Mouse (Mus musculus): ENCODE results near the gene Gabrb3. TPM values are rescaled to one million over a fixed set of nuclear protein-coding genes. Genes with fewer than 3 reads are reported as not detected.
A peak's percentile ranks its signal among the peaks of the same experiment; 100 is the strongest.

Gabrb3 gene
- polyA plus RNA-seq, 1 experiment from 2014 or later: 0.36 TPM

- peaks cover 30% of the 10 kb centered on the region for H3K27me3 ChIP-seq (ENCODE audit: control insufficient read depth, insufficient read depth, low read depth, low read length)
- peaks cover 8% of the 10 kb centered on the region for H3K4me1 ChIP-seq (replicated peaks; ENCODE audit: control insufficient read depth, insufficient read depth, low read length)
- no peaks in the 10 kb centered on the region for H3K9me3 ChIP-seq (ENCODE audit: control insufficient read depth, low read length)
- under 1% methylated on average over 32 of the region's 74 CpGs for WGBS
- peak; percentile 96 for ATAC-seq (ENCODE audit: low read depth)
- no peak overlapping the region for H3K27ac ChIP-seq (ENCODE audit: low read length)
- H3K4me2 ChIP-seq (ENCODE audit: low read depth, low read length): peak overlapping the region; percentile 96
- H3K4me3 ChIP-seq (ENCODE audit: low read length): peak overlapping the region; percentile 60
- no peak overlapping the region; the same call in 1 of the 2 replicates for H3K9ac ChIP-seq (ENCODE audit: low read length)
- no peaks in the 10 kb centered on the region for H3K36me3 ChIP-seq (ENCODE audit: control insufficient read depth, insufficient read depth, low read length)
Measured at GRCm38 (mm10) chr7:57590451-57591248, 171.2 kb downstream of the Gabrb3 start.

- Histone ChIP-seq H3K27ac (ENCODE audit: low read length) (no peak overlapping the region), H3K36me3 (ENCODE audit: control insufficient read depth, insufficient read depth, low read length) (no peaks in the 10 kb centered on the region), H3K4me2 (ENCODE audit: low read depth, low read length) (peak overlapping the region; percentile 96), H3K9ac (ENCODE audit: low read length) (no peak overlapping the region), H3K27me3 (ENCODE audit: control insufficient read depth, insufficient read depth, low read depth, low read length) (peaks cover 30% of the 10 kb centered on the region), H3K4me1 (replicated peaks; ENCODE audit: control insufficient read depth, insufficient read depth, low read length) (peaks cover 8% of the 10 kb centered on the region), H3K4me3 (ENCODE audit: low read length) (peak overlapping the region; percentile 60), H3K9me3 (ENCODE audit: control insufficient read depth, low read length) (no peaks in the 10 kb centered on the region)
- 0% methylated on average over 26 of the region's 34 CpGs for WGBS
- ATAC-seq (ENCODE audit: low read depth): peak; percentile 44; the same call in 1 of the 2 replicates
Measured at GRCm38 (mm10) chr7:57591249-57591577, 171.7 kb downstream of the Gabrb3 start.

GRCm38 (mm10) chr7:57591578-57592431 is 172.3 kb downstream of the Gabrb3 start:
- H3K9me3 ChIP-seq (ENCODE audit: control insufficient read depth, low read length): no peaks in the 10 kb centered on the region
- ATAC-seq (ENCODE audit: low read depth): 0 out of 2 replicates have a peak, but pooled peaks have one; percentile 49
- H3K4me1 ChIP-seq (replicated peaks; ENCODE audit: control insufficient read depth, insufficient read depth, low read length): peaks cover 8% of the 10 kb centered on the region
- H3K27ac ChIP-seq (ENCODE audit: low read length): no peak overlapping the region
- peak overlapping the region; percentile 60 for H3K4me3 ChIP-seq (ENCODE audit: low read length)
- no peaks in the 10 kb centered on the region for H3K36me3 ChIP-seq (ENCODE audit: control insufficient read depth, insufficient read depth, low read length)
- WGBS: under 1% methylated on average over 56 of the region's 56 CpGs
- H3K9ac ChIP-seq (ENCODE audit: low read length): no peak overlapping the region
- peak overlapping the region; percentile 96 for H3K4me2 ChIP-seq (ENCODE audit: low read depth, low read length)
- peaks cover 30% of the 10 kb centered on the region for H3K27me3 ChIP-seq (ENCODE audit: control insufficient read depth, insufficient read depth, low read depth, low read length)

GRCm38 (mm10) chr7:57597341-57597740 is 177.8 kb downstream of the Gabrb3 start:
- Histone ChIP-seq H3K9me3 (ENCODE audit: control insufficient read depth, low read length) (no peaks in the 10 kb centered on the region), H3K27ac (ENCODE audit: low read length) (no peak overlapping the region), H3K4me1 (replicated peaks; ENCODE audit: control insufficient read depth, insufficient read depth, low read length) (no peaks in the 10 kb centered on the region), H3K36me3 (ENCODE audit: control insufficient read depth, insufficient read depth, low read length) (no peaks in the 10 kb centered on the region), H3K4me2 (ENCODE audit: low read depth, low read length) (no peak overlapping the region), H3K4me3 (ENCODE audit: low read length) (no peak overlapping the region), H3K27me3 (ENCODE audit: control insufficient read depth, insufficient read depth, low read depth, low read length) (no peaks in the 10 kb centered on the region), H3K9ac (ENCODE audit: low read length) (no peak overlapping the region)
- ATAC-seq (ENCODE audit: low read depth): no peak
- 68% methylated on average over 5 of the region's 5 CpGs for WGBS

GRCm38 (mm10) chr7:57618697-57619096 is 199.2 kb downstream of the Gabrb3 start:
- H3K27me3 ChIP-seq (ENCODE audit: control insufficient read depth, insufficient read depth, low read depth, low read length): no peaks in the 10 kb centered on the region
- H3K36me3 ChIP-seq (ENCODE audit: control insufficient read depth, insufficient read depth, low read length): no peaks in the 10 kb centered on the region
- H3K27ac ChIP-seq (ENCODE audit: low read length): no peak overlapping the region
- no peaks in the 10 kb centered on the region for H3K9me3 ChIP-seq (ENCODE audit: control insufficient read depth, low read length)
- 46% methylated on average over 3 of the region's 3 CpGs for WGBS
- H3K4me2 ChIP-seq (ENCODE audit: low read depth, low read length): no peak overlapping the region
- no peak overlapping the region for H3K9ac ChIP-seq (ENCODE audit: low read length)
- no peak overlapping the region for H3K4me3 ChIP-seq (ENCODE audit: low read length)
- no peak for ATAC-seq (ENCODE audit: low read depth)
- no peaks in the 10 kb centered on the region for H3K4me1 ChIP-seq (replicated peaks; ENCODE audit: control insufficient read depth, insufficient read depth, low read length)

DNA sequence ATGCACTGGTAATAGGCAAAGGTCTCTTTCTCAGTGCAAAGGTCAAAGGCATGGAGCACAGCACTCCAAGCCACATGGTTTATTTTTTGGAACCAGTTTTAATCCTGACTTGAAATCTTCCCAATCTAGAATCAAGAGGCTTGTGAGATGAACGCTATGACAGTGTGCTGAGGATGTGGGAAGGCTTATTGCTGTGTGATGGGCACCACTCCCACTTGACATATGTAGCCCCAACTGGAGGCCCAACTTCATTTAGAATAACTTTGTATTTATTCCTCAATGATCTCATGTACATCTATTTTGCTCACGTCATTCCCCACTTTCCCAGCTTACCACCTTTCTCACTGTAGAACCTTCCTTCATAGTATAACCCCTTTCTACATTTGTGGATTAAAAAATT is 200.5 kb downstream of the Gabrb3 start:
- Histone ChIP-seq H3K4me2 (ENCODE audit: low read depth, low read length) (no peak overlapping the region), H3K9ac (ENCODE audit: low read length) (no peak overlapping the region), H3K9me3 (ENCODE audit: control insufficient read depth, low read length) (no peaks in the 10 kb centered on the region), H3K36me3 (ENCODE audit: control insufficient read depth, insufficient read depth, low read length) (no peaks in the 10 kb centered on the region), H3K27me3 (ENCODE audit: control insufficient read depth, insufficient read depth, low read depth, low read length) (no peaks in the 10 kb centered on the region), H3K4me1 (replicated peaks; ENCODE audit: control insufficient read depth, insufficient read depth, low read length) (no peaks in the 10 kb centered on the region), H3K4me3 (ENCODE audit: low read length) (no peak overlapping the region), H3K27ac (ENCODE audit: low read length) (no peak overlapping the region)
- 90% methylated on average over 2 of the region's 2 CpGs for WGBS
- ATAC-seq (ENCODE audit: low read depth): no peak

DNA sequence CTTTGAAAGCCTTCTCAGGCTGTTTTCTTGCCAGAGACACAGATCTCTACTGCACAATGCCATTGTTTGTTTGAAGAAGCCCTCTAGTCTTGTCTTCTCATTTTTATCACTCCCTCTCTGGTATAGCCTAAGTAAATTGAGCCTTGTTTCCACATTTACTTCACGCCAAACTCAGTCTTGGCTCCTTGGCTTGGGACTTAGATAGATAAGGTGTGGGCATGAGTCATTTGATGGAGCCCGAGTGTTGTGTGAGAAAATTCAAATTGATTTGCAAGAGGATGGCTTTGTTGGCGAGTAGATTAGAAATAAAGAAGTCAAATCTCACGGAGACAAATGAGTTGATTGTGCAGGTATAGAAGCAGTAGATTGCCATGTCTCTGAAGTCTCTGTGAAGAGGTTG is 204.2 kb downstream of the Gabrb3 start:
- no peak for ATAC-seq (ENCODE audit: low read depth)
- no peaks in the 10 kb centered on the region for H3K27me3 ChIP-seq (ENCODE audit: control insufficient read depth, insufficient read depth, low read depth, low read length)
- no peaks in the 10 kb centered on the region for H3K9me3 ChIP-seq (ENCODE audit: control insufficient read depth, low read length)
- no peaks in the 10 kb centered on the region for H3K4me1 ChIP-seq (replicated peaks; ENCODE audit: control insufficient read depth, insufficient read depth, low read length)
- WGBS: 39% methylated on average over 4 of the region's 4 CpGs
- H3K4me2 ChIP-seq (ENCODE audit: low read depth, low read length): no peak overlapping the region
- no peaks in the 10 kb centered on the region for H3K36me3 ChIP-seq (ENCODE audit: control insufficient read depth, insufficient read depth, low read length)
- H3K4me3 ChIP-seq (ENCODE audit: low read length): no peak overlapping the region
- H3K9ac ChIP-seq (ENCODE audit: low read length): no peak overlapping the region
- H3K27ac ChIP-seq (ENCODE audit: low read length): no peak overlapping the region

- Histone ChIP-seq H3K4me2 (ENCODE audit: low read depth, low read length) (no peak overlapping the region), H3K27me3 (ENCODE audit: control insufficient read depth, insufficient read depth, low read depth, low read length) (no peaks in the 10 kb centered on the region), H3K4me3 (ENCODE audit: low read length) (no peak overlapping the region), H3K27ac (ENCODE audit: low read length) (no peak overlapping the region), H3K9me3 (ENCODE audit: control insufficient read depth, low read length) (no peaks in the 10 kb centered on the region), H3K9ac (ENCODE audit: low read length) (no peak overlapping the region), H3K4me1 (replicated peaks; ENCODE audit: control insufficient read depth, insufficient read depth, low read length) (no peaks in the 10 kb centered on the region), H3K36me3 (ENCODE audit: control insufficient read depth, insufficient read depth, low read length) (no peaks in the 10 kb centered on the region)
- WGBS: 70% methylated on average over 4 of the region's 4 CpGs
- ATAC-seq (ENCODE audit: low read depth): no peak
Measured at GRCm38 (mm10) chr7:57635026-57635425, 215.5 kb downstream of the Gabrb3 start.

DNA sequence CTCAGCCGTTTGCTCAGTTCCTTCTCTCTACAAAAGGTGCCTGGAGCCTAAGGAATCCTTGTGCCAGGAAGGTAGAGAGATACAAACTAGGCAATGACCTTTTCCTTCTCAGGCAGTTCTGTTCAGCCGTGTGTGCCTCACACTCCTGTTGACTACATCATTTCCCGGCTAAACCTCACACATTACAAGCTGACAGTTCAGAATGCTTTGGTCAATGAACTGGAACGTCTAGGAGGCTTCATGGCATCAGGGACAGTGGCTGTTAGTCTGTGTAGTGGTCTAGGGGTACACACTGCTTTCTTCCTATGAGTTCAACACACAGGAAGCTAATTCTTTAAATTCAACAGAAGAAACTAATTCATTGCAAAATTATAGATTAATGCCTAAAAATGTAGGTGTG is 216.2 kb downstream of the Gabrb3 start:
- no peak overlapping the region for H3K4me3 ChIP-seq (ENCODE audit: low read length)
- H3K27ac ChIP-seq (ENCODE audit: low read length): no peak overlapping the region
- no peaks in the 10 kb centered on the region for H3K4me1 ChIP-seq (replicated peaks; ENCODE audit: control insufficient read depth, insufficient read depth, low read length)
- no peaks in the 10 kb centered on the region for H3K9me3 ChIP-seq (ENCODE audit: control insufficient read depth, low read length)
- H3K36me3 ChIP-seq (ENCODE audit: control insufficient read depth, insufficient read depth, low read length): no peaks in the 10 kb centered on the region
- H3K9ac ChIP-seq (ENCODE audit: low read length): no peak overlapping the region
- ATAC-seq (ENCODE audit: low read depth): no peak
- no peak overlapping the region for H3K4me2 ChIP-seq (ENCODE audit: low read depth, low read length)
- no peaks in the 10 kb centered on the region for H3K27me3 ChIP-seq (ENCODE audit: control insufficient read depth, insufficient read depth, low read depth, low read length)
- 49% methylated on average over 4 of the region's 4 CpGs for WGBS

Data from lung, embryonic 16.5 days (tissue).